Mouse (Mus musculus): ENCODE measurements at regions not wholly inside any gene's neighbourhood (a gene's known extent, or its start where the extent isn't known, plus 50 kb on each side); places are given as distances from the start of the nearest gene placed in this dataset.
A peak's percentile ranks its signal among the peaks of the same experiment; 100 is the strongest.

- H3K4me3 ChIP-seq (replicated peaks), result peak overlapping the region; percentile 27
- no peak overlapping the region for H3K9ac ChIP-seq
- peak overlapping the region; percentile 60 for H3K4me2 ChIP-seq
- H3K4me1 ChIP-seq (replicated peaks), result peaks cover 36% of the 10 kb centered on the region
- H3K9me3 ChIP-seq (replicated peaks), result no peaks in the 10 kb centered on the region
- no peak for ATAC-seq (ENCODE audit: insufficient read depth)
- H3K27me3 ChIP-seq, result peaks cover 51% of the 10 kb centered on the region
- H3K36me3 ChIP-seq (replicated peaks), result no peaks in the 10 kb centered on the region
- no peak overlapping the region for H3K27ac ChIP-seq (replicated peaks)
- 6% methylated on average over 14 of the region's 14 CpGs for WGBS (ENCODE audit: insufficient replicate concordance)
Observed at GRCm38 (mm10) chr4:114665684-114666083, 155.8 kb upstream of the Gm12830 start.

DNA sequence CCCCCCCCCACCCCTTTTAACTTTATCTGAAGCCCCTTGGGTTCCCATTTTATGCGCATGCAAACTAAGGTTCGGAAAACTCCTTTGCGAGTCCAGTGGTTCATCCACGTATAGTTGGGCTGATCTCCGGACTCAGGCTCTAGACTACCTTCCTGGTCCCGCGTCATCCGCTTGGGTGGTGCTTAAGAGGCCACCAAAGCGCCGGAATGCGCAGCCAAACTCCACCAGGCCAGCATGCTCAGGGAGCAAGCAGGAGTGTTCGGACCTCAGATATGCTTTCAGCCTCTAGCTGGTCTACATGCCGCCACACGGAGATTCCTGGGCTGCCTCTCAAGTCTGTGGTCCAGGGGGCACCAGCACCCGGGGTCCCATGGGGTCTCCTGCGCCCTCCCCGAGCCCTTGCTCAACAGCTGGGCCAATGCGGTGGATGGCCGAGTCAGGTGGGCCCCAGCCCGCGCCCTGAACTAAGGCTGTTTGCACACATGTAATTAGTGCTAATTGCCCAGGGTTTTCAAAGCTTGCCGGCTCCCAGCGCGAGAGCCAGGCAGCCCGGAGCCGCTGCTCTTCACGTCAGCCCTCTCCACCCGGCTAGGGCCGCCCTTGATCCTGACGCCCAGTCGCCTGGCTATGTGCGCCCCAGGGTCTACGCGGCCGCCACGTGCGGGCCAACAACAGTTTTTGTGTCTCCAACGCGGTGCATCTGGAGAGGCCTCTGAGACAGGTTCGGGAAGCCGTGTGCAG lies 155.1 kb upstream of the Gm12830 start:
- Histone ChIP-seq H3K9me3 (replicated peaks) (no peaks in the 10 kb centered on the region), H3K4me3 (replicated peaks) (peak overlapping the region; percentile 27), H3K27me3 (peaks cover 51% of the 10 kb centered on the region), H3K4me1 (replicated peaks) (peaks cover 36% of the 10 kb centered on the region), H3K36me3 (replicated peaks) (no peaks in the 10 kb centered on the region), H3K27ac (replicated peaks) (no peak overlapping the region), H3K4me2 (peak overlapping the region; percentile 60), H3K9ac (no peak overlapping the region)
- WGBS (ENCODE audit: insufficient replicate concordance), result 24% methylated on average over 41 of the region's 41 CpGs
- ATAC-seq (ENCODE audit: insufficient read depth), result no peak; the same call in 1 of the 2 replicates

GRCm38 (mm10) chr4:114666979-114667328 lies 154.6 kb upstream of the Gm12830 start:
- H3K9me3 ChIP-seq (replicated peaks), result no peaks in the 10 kb centered on the region
- no peak for ATAC-seq (ENCODE audit: insufficient read depth)
- WGBS (ENCODE audit: insufficient replicate concordance), result 23% methylated on average over 12 of the region's 13 CpGs
- H3K4me1 ChIP-seq (replicated peaks), result peaks cover 36% of the 10 kb centered on the region
- no peak overlapping the region for H3K27ac ChIP-seq (replicated peaks)
- no peaks in the 10 kb centered on the region for H3K36me3 ChIP-seq (replicated peaks)
- H3K4me3 ChIP-seq (replicated peaks), result peak overlapping the region; percentile 16; the same call in 1 of the 2 replicates
- peaks cover 51% of the 10 kb centered on the region for H3K27me3 ChIP-seq
- peak overlapping the region; percentile 60 for H3K4me2 ChIP-seq
- H3K9ac ChIP-seq, result no peak overlapping the region

DNA sequence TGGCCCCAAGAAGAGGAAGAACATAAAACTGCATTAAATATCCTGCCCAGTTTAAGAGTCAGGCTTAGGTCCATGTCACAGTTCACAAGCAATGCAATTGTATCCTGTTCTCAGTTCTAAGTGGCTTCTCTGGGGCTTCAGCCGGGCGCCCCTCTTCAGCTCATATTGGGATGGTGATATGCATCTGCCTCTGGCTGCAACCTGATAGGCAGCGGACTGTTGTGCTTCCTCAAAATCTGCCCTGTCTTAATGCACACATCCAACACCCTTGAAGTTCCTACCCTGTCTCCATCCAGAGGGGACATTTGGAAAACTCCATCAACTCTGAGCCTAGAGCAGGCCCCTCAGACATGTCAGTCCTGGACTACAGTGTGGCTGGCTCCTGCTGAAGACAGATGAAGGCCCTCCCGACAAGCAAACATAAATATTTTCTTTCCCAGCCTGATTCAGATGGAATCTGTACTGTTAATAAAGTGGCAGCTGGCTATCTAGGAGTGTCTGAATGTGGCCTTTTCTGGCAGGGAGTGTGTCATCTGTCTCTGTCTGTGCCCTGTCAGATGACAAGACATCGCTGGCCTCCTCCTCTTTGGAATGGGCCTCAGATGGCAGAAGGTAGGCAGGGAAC lies 149.3 kb upstream of the Gm12830 start:
- Histone ChIP-seq H3K9ac (no peak overlapping the region), H3K4me3 (replicated peaks) (no peak overlapping the region), H3K36me3 (replicated peaks) (no peaks in the 10 kb centered on the region), H3K27ac (replicated peaks) (no peak overlapping the region), H3K9me3 (replicated peaks) (no peaks in the 10 kb centered on the region), H3K4me1 (replicated peaks) (no peaks in the 10 kb centered on the region), H3K27me3 (peaks cover 25% of the 10 kb centered on the region), H3K4me2 (no peak overlapping the region)
- no peak for ATAC-seq (ENCODE audit: insufficient read depth)
- 36% methylated on average over 5 of the region's 5 CpGs for WGBS (ENCODE audit: insufficient replicate concordance)

DNA sequence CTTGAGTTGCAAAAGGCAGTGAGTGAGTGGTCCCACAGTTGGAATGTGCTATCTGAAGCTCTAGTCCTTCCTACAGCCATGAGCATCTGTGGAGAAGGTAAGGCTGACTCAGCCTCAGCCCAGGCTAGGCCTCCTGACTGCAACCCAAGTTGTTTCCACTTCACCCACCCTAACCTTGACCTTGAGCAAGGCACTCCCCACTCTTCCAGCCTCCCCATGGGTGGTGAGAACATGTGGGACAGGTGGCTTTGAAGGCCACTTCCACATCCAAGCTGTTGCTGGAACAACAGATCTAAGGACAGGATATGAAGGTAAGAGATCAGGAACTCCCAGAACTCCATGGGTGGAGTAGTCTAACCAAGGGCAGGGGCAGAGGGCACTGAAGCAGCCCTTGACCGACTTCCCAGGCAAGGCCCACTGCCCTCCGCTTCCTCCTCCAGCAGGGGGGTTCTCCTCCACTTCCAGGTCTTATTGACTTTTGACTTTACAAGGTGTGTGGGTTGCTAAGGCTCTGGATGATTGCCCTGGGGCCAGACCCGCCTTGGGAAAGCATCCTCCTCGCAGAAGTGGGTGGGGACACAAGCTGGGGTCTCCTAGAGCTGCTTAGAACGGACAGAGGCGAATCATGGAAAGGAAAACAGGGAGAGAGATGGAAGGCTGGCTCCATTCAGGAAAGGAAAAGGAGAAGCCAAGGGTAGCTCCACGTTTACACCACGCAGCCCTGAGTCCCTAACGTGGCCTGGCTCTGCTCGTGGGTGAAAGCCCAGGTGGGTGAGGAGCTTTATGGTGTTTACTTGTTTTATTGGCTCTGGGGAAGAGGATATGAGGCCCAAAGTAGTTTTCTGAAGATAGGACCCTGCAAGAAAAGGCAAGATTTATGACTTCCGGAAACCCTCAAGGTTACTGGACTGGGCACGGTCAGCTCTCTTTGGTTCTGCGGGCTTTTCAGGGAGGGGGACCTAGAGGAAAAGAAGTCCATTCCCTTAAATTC lies 144.3 kb upstream of the Gm12830 start:
- Histone ChIP-seq H3K36me3 (replicated peaks) (no peaks in the 10 kb centered on the region), H3K9ac (no peak overlapping the region), H3K9me3 (replicated peaks) (no peaks in the 10 kb centered on the region), H3K4me3 (replicated peaks) (no peak overlapping the region), H3K4me1 (replicated peaks) (no peaks in the 10 kb centered on the region), H3K27me3 (0 out of 2 replicates have a peak, but pooled peaks cover 4% of the 10 kb centered on the region), H3K27ac (replicated peaks) (no peak overlapping the region), H3K4me2 (no peak overlapping the region)
- ATAC-seq (ENCODE audit: insufficient read depth), result no peak
- 54% methylated on average over 13 of the region's 13 CpGs for WGBS (ENCODE audit: insufficient replicate concordance)

DNA sequence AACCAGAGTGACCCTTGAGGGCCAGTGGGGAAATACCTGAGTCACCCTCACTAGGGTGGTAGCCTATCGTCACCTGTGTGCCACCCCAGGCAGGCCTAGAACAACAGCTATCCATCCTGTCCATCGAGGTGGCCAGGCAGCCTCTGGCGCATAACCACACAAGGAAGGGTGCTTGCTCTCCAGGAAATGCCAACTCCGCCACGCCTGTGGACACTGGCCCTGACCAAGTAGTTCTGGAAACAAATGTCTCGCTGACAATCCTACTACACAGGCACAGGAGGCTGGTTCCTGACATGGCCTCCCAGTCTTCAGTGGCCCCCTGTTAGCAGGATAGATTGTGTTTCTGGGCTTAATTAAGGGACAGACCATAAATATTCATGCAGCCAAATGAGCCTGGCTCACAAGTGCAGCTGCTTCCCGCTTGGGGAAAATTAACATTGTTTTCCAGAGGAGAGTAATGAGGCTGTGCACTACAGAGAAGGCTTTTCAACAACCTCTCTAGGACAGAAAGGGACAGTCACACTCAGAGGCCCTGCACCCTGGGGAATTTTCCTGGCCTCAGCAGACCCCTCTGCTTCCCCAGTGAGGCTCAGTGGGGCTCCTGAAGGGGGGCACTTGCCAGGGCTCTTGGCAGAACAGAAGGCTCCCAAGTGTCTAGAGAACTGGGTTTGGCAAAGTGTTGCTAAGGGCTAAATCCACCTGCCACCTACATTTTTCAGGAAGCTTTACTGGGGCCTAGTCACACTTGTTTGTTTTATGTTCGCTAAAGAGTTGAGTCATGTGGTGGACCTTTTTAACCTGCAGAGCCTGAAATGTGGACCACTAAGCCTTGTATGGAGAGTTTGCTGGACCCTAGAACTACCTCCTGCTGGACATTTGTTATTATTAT lies 143.2 kb upstream of the Gm12830 start:
- Histone ChIP-seq H3K27ac (replicated peaks) (no peak overlapping the region), H3K4me2 (no peak overlapping the region), H3K36me3 (replicated peaks) (no peaks in the 10 kb centered on the region), H3K4me3 (replicated peaks) (no peak overlapping the region), H3K4me1 (replicated peaks) (no peaks in the 10 kb centered on the region), H3K9me3 (replicated peaks) (no peaks in the 10 kb centered on the region), H3K27me3 (0 out of 2 replicates have a peak, but pooled peaks cover 4% of the 10 kb centered on the region), H3K9ac (no peak overlapping the region)
- WGBS (ENCODE audit: insufficient replicate concordance), result 51% methylated on average over 8 of the region's 8 CpGs
- no peak for ATAC-seq (ENCODE audit: insufficient read depth)

DNA sequence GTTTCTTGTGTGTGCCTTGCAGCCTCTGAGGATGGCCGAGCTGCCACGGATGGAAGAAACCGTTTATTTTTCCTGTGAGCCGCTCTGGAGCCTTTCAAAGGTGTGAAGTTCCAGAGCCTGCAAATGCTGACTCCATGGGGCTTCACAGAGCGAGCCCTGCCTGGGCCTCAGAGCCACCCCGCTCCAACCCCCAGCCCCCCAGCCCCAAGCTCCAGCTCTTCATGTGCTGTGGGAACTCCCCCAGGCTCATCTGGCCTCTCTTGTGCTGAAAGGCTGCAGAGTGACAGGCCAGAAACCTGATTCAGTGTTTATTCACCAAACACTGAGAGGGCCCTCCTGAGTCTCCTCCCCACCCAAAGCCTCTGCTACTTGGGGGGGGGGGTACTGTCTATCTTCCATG lies 141.2 kb upstream of the Gm12830 start:
- Histone ChIP-seq H3K27me3 (peaks cover 12% of the 10 kb centered on the region), H3K4me3 (replicated peaks) (no peak overlapping the region), H3K4me1 (replicated peaks) (no peaks in the 10 kb centered on the region), H3K27ac (replicated peaks) (no peak overlapping the region), H3K36me3 (replicated peaks) (no peaks in the 10 kb centered on the region), H3K9ac (no peak overlapping the region), H3K4me2 (no peak overlapping the region), H3K9me3 (replicated peaks) (no peaks in the 10 kb centered on the region)
- ATAC-seq (ENCODE audit: insufficient read depth), result no peak
- WGBS (ENCODE audit: insufficient replicate concordance), result 37% methylated on average over 6 of the region's 6 CpGs

DNA sequence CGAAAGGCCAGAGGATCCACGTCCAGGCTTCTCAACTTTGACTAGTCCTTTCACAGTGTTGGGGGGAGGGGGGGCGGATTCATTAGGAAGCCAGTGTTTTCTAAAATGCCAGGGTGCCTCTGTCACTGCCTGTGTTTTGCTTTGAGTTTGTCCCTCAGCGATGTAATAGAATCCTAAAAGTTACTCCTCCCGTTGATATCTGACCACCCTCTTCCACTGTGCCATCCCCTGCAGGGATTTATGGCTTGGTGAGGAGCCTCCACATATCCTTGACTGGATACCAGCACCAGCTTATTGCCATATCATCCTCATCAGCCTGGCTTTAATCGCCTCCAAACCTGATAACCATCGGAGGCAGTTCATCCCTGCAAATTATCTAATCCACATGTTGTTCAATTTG lies 138.6 kb upstream of the Gm12830 start:
- Histone ChIP-seq H3K27ac (replicated peaks) (no peak overlapping the region), H3K9me3 (replicated peaks) (no peaks in the 10 kb centered on the region), H3K4me1 (replicated peaks) (no peaks in the 10 kb centered on the region), H3K9ac (no peak overlapping the region), H3K27me3 (peaks cover 22% of the 10 kb centered on the region), H3K4me2 (no peak overlapping the region), H3K36me3 (replicated peaks) (no peaks in the 10 kb centered on the region), H3K4me3 (replicated peaks) (no peak overlapping the region)
- 57% methylated on average over 7 of the region's 7 CpGs for WGBS (ENCODE audit: insufficient replicate concordance)
- ATAC-seq (ENCODE audit: insufficient read depth), result no peak

DNA sequence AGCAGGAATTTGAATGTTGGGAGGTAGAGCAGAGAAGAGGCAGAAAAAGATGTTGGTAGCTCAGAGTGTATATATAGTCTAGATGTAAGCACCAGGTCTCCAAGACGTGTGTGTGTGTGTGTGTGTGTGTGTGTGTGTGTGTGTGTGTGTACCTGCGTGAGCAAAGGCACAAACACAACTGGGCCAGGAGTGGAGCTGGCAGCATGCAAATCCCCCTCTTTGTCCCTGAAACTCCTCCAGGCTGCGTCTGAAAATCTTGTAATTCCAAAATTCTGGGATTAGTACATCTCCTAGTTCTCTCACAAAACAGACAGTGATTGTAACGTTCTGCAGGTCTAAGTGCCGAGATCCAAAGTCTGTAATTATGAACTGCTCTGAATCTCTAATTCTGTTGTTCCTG lies 137.8 kb upstream of the Gm12830 start:
- H3K36me3 ChIP-seq (replicated peaks), result no peaks in the 10 kb centered on the region
- H3K4me3 ChIP-seq (replicated peaks), result no peak overlapping the region
- no peak overlapping the region for H3K27ac ChIP-seq (replicated peaks)
- H3K4me1 ChIP-seq (replicated peaks), result no peaks in the 10 kb centered on the region
- ATAC-seq (ENCODE audit: insufficient read depth), result no peak
- H3K4me2 ChIP-seq, result no peak overlapping the region
- no peak overlapping the region for H3K9ac ChIP-seq
- no peaks in the 10 kb centered on the region for H3K9me3 ChIP-seq (replicated peaks)
- WGBS (ENCODE audit: insufficient replicate concordance), result 50% methylated on average over 5 of the region's 5 CpGs
- peaks cover 27% of the 10 kb centered on the region for H3K27me3 ChIP-seq

GRCm38 (mm10) chr4:114684844-114685382 lies 136.6 kb upstream of the Gm12830 start:
- H3K27me3 ChIP-seq, result peaks cover 30% of the 10 kb centered on the region
- H3K36me3 ChIP-seq (replicated peaks), result no peaks in the 10 kb centered on the region
- H3K4me1 ChIP-seq (replicated peaks), result no peaks in the 10 kb centered on the region
- no peak for ATAC-seq (ENCODE audit: insufficient read depth)
- H3K4me3 ChIP-seq (replicated peaks), result no peak overlapping the region
- no peak overlapping the region for H3K27ac ChIP-seq (replicated peaks)
- H3K9me3 ChIP-seq (replicated peaks), result no peaks in the 10 kb centered on the region
- no peak overlapping the region for H3K4me2 ChIP-seq
- 54% methylated on average over 7 of the region's 7 CpGs for WGBS (ENCODE audit: insufficient replicate concordance)
- H3K9ac ChIP-seq, result no peak overlapping the region

All from liver, embryonic 15.5 days (tissue).